Mouse (Mus musculus) stomach, embryonic 15.5 days (tissue): ENCODE data around the gene Gm19402. TPM values are rescaled to one million over a fixed set of nuclear protein-coding genes. Genes with fewer than 3 reads are reported as not detected.
A peak's percentile ranks its signal among the peaks of the same experiment; 100 is the strongest.

Source experiments
- ATAC-seq: fragments of 200-750 bp; cut with Nextera tagmentation; 2 replicates; pipeline ENCODE4 v1.8.0; 2017; ENCODE audit warnings: low read depth, moderate number of reproducible peaks, moderate TSS enrichment; ENCODE audit not compliant: insufficient read depth, low FRiP score
- H3K27ac ChIP-seq: fragments of 300-500 bp; sonication (generic); 2 replicates; pipeline ENCODE4 v1.5.1; 2015; ENCODE audit warnings: mild to moderate bottlenecking, inconsistent platforms
- H3K27me3 ChIP-seq: fragments of 300-500 bp; sonication (generic); replicated peaks from 2 replicates; pipeline ENCODE4 v1.6.1; 2015; ENCODE audit warnings: inconsistent platforms
- H3K36me3 ChIP-seq: fragments of 300-500 bp; sonication (generic); 2 replicates; pipeline ENCODE4 v1.6.1; 2015; ENCODE audit warnings: inconsistent platforms
- H3K4me1 ChIP-seq: fragments of 300-500 bp; sonication (generic); 2 replicates; pipeline ENCODE4 v1.6.1; 2015; ENCODE audit warnings: inconsistent platforms
- H3K4me2 ChIP-seq: fragments of 300-500 bp; sonication (generic); 2 replicates; pipeline ENCODE4 v1.6.1; 2015; ENCODE audit warnings: mild to moderate bottlenecking, inconsistent platforms
- H3K4me3 ChIP-seq: fragments of 300-500 bp; sonication (generic); replicated peaks from 2 replicates; pipeline ENCODE4 v1.5.1; 2015; ENCODE audit warnings: inconsistent platforms
- H3K9ac ChIP-seq: fragments of 300-500 bp; sonication (generic); 2 replicates; pipeline ENCODE4 v1.6.1; 2015; ENCODE audit warnings: inconsistent platforms
- H3K9me3 ChIP-seq: fragments of 300-500 bp; sonication (generic); 2 replicates; pipeline ENCODE4 v1.6.1; 2016; ENCODE audit warnings: inconsistent platforms
- WGBS: fragments of 180-500 bp; shearing (Covaris S2); methylation state at CpG from one replicate; pipeline ENCODE4 v1.1.7; 2015; 5-methylcytosine and 5-hydroxymethylcytosine counted together
- polyA plus RNA-seq: library from polyadenylated mRNA; unstranded; fragments of >200 nt; fragmentation: Nextera tagmentation; extraction: Ambion mirVana; gene quantifications from 2 replicates; pipeline ENCODE4 v1.2.1, GENCODE M21; 2015

Gm19402 gene
- polyA plus RNA-seq, 1 experiment from 2014 or later, result not detected

DNA sequence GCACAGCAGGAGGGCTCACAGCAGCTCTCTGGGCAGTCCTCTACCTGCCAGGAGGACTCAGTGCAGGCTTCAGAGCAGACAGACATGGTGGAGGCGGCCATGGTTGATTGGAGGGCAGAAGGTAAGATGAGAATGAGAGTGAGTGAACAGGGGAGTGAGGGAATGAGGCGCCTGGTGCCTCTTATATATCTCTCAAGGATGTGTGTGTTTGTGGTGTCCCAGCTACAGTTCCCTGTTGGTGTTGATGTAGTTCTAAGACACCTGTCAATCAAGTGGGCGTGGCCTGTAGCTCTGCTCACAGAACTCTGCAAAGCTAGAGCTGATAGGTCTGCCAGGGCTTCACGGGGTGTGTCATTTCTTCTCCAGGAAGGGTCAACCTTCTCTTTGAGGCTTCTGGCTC lies 6.6 kb upstream of the Gm19402 start, which contains the start of gene Gm9508:
Gm9508 (minus strand) TSS at position 101 of the 400 bp plus-strand sequence.
- no peaks in the 10 kb centered on the region for H3K4me1 ChIP-seq
- WGBS, result 39% methylated on average over 4 of the region's 4 CpGs
- H3K4me3 ChIP-seq, result no peak within 1 kb of the TSS
- no peak within 1 kb of the TSS for H3K9ac ChIP-seq
- H3K27ac ChIP-seq, result no peak within 1 kb of the TSS
- no peaks in the 10 kb centered on the region for H3K27me3 ChIP-seq
- H3K36me3 ChIP-seq, result no peaks in the 10 kb centered on the region
- no peaks in the 10 kb centered on the region for H3K9me3 ChIP-seq
- no peak for ATAC-seq
- H3K4me2 ChIP-seq, result no peak within 1 kb of the TSS

DNA sequence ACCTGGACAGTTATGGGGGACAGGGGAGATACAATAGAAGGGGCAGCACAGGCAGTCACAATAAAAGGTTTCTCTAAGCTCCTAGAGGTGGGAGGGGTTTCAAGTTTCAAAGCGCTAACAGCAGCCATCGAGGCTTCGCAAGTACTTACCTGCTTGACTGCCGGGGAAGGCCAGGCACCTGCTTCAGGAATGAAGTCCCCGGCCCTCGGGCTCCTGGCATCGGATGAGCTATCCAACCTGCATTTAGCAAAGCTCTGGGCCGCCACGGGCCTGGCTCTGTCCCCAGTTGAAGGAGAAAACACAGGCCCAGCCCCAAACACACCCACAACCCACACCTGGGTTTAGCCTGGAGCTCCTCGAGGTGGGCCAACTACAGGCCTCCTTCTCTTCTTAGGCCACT lies 3.5 kb downstream of the Gm19402 start:
- Histone ChIP-seq H3K27me3 (peaks cover 13% of the 10 kb centered on the region), H3K4me1 (0 out of 2 replicates have a peak, but pooled peaks cover 3% of the 10 kb centered on the region), H3K9me3 (no peaks in the 10 kb centered on the region), H3K36me3 (no peaks in the 10 kb centered on the region), H3K9ac (no peak overlapping the region), H3K27ac (peak overlapping the region; percentile 64; the same call in 1 of the 2 replicates), H3K4me3 (no peak overlapping the region), H3K4me2 (peak overlapping the region; percentile 33; the same call in 1 of the 2 replicates)
- ATAC-seq, result no peak
- WGBS, result 15% methylated on average over 10 of the region's 10 CpGs

DNA sequence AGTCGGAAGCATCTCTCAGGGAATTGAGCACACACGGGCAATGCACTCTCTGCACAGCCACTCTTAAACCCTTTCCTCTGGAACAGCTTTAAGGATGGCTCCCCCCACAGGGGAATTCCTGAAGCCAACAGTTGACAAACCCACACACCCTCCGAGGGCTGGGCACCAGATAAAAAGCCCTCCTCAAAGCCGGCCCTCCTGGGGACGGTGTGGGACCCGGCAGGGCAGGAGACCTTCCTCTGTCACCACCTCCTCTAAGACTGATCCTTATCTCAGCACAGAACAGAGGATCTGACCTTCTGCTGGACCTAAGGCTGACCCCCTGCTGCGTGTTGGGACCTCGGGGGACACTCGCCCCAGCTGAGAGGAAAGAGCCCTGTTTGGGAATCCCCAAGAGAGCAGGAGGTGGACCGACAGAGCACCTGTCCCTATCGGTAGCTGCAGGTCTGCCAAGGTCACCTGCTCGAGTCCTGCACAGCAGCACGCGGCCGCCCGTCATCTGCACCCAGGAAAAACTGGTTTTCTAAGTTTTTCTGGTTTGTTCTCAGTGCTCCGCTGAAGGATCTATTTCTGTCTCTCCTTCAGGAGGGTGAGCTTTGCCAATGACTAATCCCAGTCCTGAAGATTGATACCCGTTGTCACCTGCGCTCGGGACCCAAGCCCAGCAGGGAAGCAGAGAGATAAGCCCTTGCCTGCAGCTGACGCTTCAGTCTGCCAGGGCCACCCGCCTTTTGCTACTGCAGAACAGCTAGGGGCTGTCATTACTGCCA lies 4.5 kb downstream of the Gm19402 start, which contains the start of gene Tspear:
Tspear (plus strand) TSS at position 675 of the 770 bp plus-strand sequence.
- Histone ChIP-seq H3K9ac (no peak within 1 kb of the TSS), H3K4me1 (0 out of 2 replicates have a peak, but pooled peaks cover 3% of the 10 kb centered on the region), H3K27ac (peak within 1 kb of the TSS; percentile 64), H3K9me3 (no peaks in the 10 kb centered on the region), H3K4me2 (peak within 1 kb of the TSS; percentile 33), H3K4me3 (no peak within 1 kb of the TSS), H3K36me3 (no peaks in the 10 kb centered on the region), H3K27me3 (peaks cover 13% of the 10 kb centered on the region)
- peak; percentile 69 for ATAC-seq
- 7% methylated on average over 22 of the region's 22 CpGs for WGBS

DNA sequence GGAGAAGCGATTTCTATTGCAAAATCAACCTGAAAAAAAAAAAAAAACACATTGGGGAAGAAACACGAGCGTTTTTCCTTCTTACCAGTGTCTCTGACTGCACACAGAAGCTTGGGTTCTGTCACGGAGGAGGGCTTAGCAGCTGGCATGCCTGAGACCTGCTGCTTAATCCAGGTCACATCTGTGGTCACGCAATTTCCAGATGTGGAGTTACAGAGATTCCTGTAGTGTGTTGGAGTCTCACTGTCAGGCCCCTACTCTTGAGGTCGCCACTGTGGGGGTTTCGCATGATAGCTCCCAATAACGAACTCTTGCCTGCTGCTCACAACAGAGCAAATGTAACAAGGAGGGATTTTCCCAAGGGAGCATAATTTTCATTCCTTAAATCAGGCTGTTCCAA lies 6.4 kb downstream of the Gm19402 start:
- ATAC-seq, result no peak
- Histone ChIP-seq H3K4me1 (0 out of 2 replicates have a peak, but pooled peaks cover 3% of the 10 kb centered on the region), H3K4me3 (no peak overlapping the region), H3K27me3 (peaks cover 13% of the 10 kb centered on the region), H3K27ac (no peak overlapping the region), H3K36me3 (no peaks in the 10 kb centered on the region), H3K4me2 (no peak overlapping the region), H3K9me3 (no peaks in the 10 kb centered on the region), H3K9ac (no peak overlapping the region)
- 35% methylated on average over 8 of the region's 8 CpGs for WGBS

DNA sequence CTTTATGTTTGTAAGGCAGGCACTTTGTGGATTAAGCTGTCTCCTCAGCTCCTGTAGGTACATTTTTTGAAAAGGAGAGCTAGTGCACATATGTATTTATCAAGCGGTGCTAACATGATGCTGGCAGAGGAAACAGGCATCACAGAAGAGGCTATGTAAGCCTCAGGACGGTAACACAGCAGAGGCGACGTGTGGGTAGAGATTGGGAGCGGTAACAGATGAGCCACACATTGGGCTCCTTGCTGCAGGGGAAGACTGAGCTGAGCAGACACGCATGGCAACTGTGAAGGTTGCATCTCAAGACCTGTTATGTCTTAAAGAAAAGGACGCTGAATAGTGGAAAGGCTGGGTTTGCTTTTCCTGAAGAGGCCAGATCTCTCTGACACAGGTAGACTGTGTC lies 7.6 kb downstream of the Gm19402 start:
- Histone ChIP-seq H3K27ac (no peak overlapping the region), H3K9me3 (no peaks in the 10 kb centered on the region), H3K4me2 (no peak overlapping the region), H3K4me3 (no peak overlapping the region), H3K9ac (no peak overlapping the region), H3K4me1 (peaks cover 6% of the 10 kb centered on the region), H3K27me3 (peaks cover 22% of the 10 kb centered on the region), H3K36me3 (no peaks in the 10 kb centered on the region)
- no peak for ATAC-seq
- WGBS, result 77% methylated on average over 7 of the region's 7 CpGs

DNA sequence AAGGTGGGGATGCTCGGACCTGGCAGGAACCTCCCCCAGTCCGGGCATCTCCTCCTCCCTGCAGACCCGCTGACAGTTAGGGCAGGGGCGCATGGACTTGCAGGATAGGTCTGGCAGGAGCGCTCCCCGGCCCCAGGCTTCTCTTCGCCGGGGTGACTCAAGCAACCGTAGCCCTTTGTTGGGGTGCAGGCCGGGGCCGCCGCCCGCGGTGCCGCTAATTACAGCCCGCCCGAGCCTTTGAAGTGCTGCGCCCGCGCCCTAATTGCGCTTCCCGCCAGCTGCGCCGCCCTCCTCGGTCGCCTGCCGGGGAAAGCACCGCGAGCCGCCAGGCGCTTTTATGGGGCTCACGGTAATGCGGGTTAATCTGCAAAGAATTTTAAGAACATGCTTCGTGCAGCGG lies 13.0 kb downstream of the Gm19402 start:
- ATAC-seq, result no peak

DNA sequence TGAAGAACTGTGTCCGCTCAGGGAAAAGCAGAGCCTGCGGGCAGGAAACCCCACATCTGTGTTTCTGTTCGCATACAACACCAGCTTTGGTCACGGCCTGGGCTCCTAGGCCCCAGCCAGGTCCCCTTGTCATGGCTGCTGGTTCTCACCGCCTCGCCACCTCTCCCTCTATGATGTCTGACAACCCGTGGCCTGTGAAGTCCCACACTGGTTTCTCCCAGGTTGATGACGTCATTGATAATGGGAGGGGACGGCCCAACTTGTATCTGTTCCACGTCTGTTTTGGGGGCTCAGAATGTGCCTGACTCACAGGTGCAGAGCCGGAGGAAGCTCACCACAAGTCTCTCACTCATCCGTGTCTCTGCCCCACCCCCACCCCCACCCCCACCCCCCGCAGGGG lies 16.8 kb downstream of the Gm19402 start:
- ATAC-seq, result no peak
- Histone ChIP-seq H3K36me3 (no peaks in the 10 kb centered on the region), H3K27ac (no peak overlapping the region)

More for the DNA sequence above, 13.0 kb downstream of the Gm19402 start:
- Histone ChIP-seq H3K4me2 (peak overlapping the region; percentile 58), H3K4me1 (peaks cover 10% of the 10 kb centered on the region), H3K9me3 (no peaks in the 10 kb centered on the region), H3K36me3 (no peaks in the 10 kb centered on the region), H3K4me3 (peak overlapping the region; percentile 32), H3K27me3 (peaks cover 26% of the 10 kb centered on the region), H3K9ac (no peak overlapping the region), H3K27ac (no peak overlapping the region)
- under 1% methylated on average over 35 of the region's 35 CpGs for WGBS

DNA sequence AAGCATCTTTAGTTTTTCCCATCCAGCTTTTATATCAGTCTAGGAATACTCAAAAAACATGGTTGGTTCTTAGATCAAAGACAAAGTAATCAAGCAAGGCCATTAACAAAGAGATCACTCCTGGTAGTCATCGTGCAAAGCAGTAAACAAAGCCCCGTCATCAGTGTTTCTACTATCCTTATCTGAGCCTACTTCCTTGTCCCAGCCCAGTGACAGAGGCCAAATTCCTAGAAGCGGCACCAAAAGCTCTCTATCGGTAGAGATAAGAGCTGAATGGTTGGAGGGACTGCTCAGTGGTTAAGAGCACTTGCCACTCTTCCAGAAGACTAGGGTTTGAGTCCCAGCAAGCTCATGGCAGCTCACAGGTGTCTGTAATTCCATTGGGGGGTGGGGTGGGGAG lies 19.0 kb downstream of the Gm19402 start:
- 33% methylated on average over 4 of the region's 4 CpGs for WGBS

More for the DNA sequence above, 16.8 kb downstream of the Gm19402 start:
- Histone ChIP-seq H3K27me3 (peaks cover 22% of the 10 kb centered on the region), H3K9ac (no peak overlapping the region), H3K4me2 (no peak overlapping the region), H3K4me3 (no peak overlapping the region), H3K4me1 (peaks cover 10% of the 10 kb centered on the region), H3K9me3 (no peaks in the 10 kb centered on the region)
- 56% methylated on average over 13 of the region's 13 CpGs for WGBS

DNA sequence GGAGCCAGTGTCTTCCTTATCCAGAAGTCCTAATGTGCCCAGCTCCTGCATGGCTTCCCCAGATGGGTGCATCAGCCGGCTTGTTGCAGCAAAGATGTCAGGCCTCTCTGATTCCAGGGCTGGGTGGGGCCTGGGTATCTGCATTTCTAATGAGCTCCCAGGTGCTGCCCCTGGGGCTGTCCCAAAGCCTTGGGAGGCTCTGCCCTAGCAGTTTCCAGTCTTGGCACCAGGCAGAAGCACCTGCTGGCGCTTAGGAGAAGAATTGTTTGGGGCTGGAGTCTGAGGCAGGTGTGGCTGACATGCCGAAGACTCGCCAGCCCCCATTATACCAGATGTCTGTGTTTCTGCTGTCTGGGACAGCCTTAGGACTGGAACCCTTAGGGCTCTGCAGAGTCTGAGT lies 19.8 kb downstream of the Gm19402 start:
- Histone ChIP-seq H3K27ac (no peak overlapping the region), H3K9me3 (no peaks in the 10 kb centered on the region), H3K36me3 (no peaks in the 10 kb centered on the region), H3K4me3 (no peak overlapping the region), H3K27me3 (no peaks in the 10 kb centered on the region), H3K9ac (no peak overlapping the region), H3K4me1 (no peaks in the 10 kb centered on the region), H3K4me2 (no peak overlapping the region)
- ATAC-seq, result no peak
- 79% methylated on average over 4 of the region's 4 CpGs for WGBS

More for the DNA sequence above, 19.0 kb downstream of the Gm19402 start:
- Histone ChIP-seq H3K36me3 (no peaks in the 10 kb centered on the region), H3K4me3 (no peak overlapping the region), H3K9ac (no peak overlapping the region), H3K27me3 (peaks cover 2% of the 10 kb centered on the region; the same call in 1 of the 2 replicates), H3K9me3 (no peaks in the 10 kb centered on the region), H3K4me2 (no peak overlapping the region), H3K4me1 (no peaks in the 10 kb centered on the region), H3K27ac (no peak overlapping the region)
- ATAC-seq, result no peak

DNA sequence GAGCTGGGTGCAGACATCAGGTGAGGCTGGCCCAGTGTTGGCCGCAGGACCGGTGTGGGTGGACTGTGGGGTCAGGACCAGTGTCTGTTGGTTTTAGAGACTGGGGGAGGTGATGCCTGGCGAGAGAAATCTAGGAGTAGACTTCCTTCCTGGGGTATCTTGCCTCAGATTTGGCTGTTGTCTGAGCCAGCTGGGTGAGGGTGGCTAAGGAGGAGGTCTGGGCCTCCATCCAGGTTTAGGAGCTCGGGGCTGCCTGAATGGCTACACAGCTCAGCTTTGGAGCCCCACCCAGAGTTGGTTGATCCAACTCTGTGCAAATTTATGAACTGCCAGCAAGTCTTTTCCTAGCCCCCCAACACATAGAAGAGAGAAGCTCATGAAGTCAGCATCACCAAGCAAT lies 23.2 kb downstream of the Gm19402 start:
- Histone ChIP-seq H3K27ac (no peak overlapping the region), H3K36me3 (no peaks in the 10 kb centered on the region), H3K4me2 (no peak overlapping the region), H3K9me3 (no peaks in the 10 kb centered on the region), H3K9ac (no peak overlapping the region), H3K4me3 (no peak overlapping the region), H3K4me1 (no peaks in the 10 kb centered on the region), H3K27me3 (no peaks in the 10 kb centered on the region)
- WGBS, result 77% methylated on average over 4 of the region's 4 CpGs
- no peak for ATAC-seq

DNA sequence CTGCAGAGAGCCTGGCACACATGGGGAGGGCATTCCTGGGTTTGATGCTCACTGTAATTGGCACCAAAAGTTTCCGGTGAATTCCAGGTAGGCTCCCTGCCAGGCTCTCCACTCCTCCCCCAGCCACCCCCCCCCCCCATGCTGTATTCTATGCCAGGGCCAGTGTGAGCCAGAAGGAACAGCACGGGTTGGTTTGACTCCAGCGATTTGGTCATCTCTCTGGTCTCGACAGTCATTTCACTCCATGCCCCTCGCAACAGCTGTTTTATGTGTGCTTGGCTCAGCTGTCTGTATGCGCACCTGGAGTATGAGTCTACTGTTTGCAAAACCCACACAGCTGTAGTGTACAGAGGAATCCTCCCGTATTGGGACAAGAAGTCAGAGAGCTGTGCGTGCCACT lies 24.2 kb downstream of the Gm19402 start:
- H3K27ac ChIP-seq, result no peak overlapping the region
- no peak overlapping the region for H3K4me3 ChIP-seq
- H3K4me2 ChIP-seq, result no peak overlapping the region
- H3K9me3 ChIP-seq, result no peaks in the 10 kb centered on the region
- WGBS, result 62% methylated on average over 8 of the region's 8 CpGs
- no peak for ATAC-seq
- H3K4me1 ChIP-seq, result no peaks in the 10 kb centered on the region
- no peaks in the 10 kb centered on the region for H3K27me3 ChIP-seq
- H3K36me3 ChIP-seq, result no peaks in the 10 kb centered on the region
- H3K9ac ChIP-seq, result no peak overlapping the region

DNA sequence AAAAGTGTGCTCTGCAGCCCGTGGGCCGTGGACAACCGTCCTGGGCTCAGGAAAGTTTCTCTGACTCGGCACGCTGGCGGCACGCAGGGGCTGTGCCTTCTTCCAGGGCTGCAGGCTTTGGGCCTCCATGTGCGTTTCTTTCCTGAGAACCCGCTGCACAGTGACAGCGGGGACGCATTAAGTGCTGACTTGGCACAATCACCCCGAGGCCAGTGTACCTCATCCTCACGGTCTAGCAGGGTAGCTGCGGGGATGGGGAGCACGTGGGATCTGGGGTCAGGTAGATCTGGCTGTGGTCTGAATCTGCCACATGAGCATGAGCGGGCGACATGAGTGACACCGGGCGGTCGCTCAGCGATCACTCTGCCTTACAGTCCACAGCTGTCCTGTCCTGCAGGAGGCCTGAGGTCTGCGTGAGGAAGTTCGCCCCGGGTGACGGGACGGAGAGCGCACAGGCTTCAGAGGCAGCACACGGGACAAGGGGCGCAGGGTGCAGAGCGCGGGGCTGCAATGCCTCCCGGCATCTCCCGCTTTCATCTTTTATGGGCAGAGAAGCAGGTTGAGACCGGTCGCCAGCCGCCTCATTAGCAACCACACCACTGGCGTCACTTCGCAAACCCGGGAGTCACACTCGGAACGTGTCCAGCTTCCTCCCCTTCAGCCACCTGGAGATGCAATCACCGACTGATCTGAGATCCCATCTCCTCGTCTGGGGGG lies 26.4 kb downstream of the Gm19402 start:
- H3K4me3 ChIP-seq, result no peak overlapping the region
- no peak for ATAC-seq
- no peak overlapping the region for H3K9ac ChIP-seq
- H3K4me1 ChIP-seq, result no peaks in the 10 kb centered on the region
- no peak overlapping the region; the same call in 1 of the 2 replicates for H3K4me2 ChIP-seq
- no peak overlapping the region for H3K27ac ChIP-seq
- H3K27me3 ChIP-seq, result no peaks in the 10 kb centered on the region
- no peaks in the 10 kb centered on the region for H3K9me3 ChIP-seq
- H3K36me3 ChIP-seq, result no peaks in the 10 kb centered on the region
- WGBS, result 43% methylated on average over 43 of the region's 43 CpGs
